Mouse (Mus musculus) layer of hippocampus, adult 18-20 months (tissue): ENCODE results near the gene Tango6. TPM values are rescaled to one million over a fixed set of nuclear protein-coding genes. Genes with fewer than 3 reads are reported as not detected.

Experiments
- DNase-seq, 2 experiments: peaks; one replicate each; pipeline ENCODE4 v3.0.0; 2022; ENCODE audit warnings: low spot score in 2 of 2
- total RNA-seq, 2 experiments: library from RNA; stranded (reverse); gene quantifications; 2 replicates each; pipeline ENCODE4 v1.2.3; 2021

Tango6 gene
- total RNA-seq, 2 experiments from 2014 or later, result 6.6 to 6.7 TPM

DNA sequence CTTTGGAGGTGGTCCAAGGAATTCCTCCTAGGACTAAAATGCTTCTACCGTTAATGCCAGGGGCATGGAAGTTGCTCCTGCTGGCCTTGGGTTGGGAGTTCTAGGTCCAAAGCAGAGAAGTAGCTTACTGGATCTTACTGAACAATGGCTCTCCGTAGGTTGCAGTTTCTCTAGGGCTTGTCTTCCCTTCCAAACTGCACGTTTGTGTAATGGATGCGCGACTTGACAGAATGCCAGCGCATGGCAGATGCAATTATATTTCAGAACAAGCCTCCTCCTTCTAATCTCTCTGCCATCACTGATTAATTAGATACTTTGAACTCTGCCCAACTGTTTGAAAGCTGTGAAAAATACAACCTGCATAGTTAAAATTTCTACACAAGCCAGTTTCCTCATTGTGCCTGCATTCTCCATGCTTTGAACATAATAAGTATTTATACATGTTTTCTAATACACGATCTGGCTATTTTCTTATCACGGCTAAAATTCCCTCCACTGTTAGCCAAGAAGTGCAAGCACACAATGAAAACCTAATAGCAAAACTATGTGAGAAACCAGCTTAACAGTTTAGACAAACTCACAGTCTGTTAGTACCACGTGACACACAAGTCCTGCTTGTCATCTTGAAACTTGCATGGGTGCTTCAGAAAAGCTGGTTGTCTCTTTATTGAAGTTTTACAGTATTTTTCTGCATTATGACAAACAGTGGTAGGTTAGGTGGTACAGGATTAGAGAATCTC, 133.7 kb downstream of the Tango6 start:
- DNase-seq, result peak; percentile 66 to 84

DNA sequence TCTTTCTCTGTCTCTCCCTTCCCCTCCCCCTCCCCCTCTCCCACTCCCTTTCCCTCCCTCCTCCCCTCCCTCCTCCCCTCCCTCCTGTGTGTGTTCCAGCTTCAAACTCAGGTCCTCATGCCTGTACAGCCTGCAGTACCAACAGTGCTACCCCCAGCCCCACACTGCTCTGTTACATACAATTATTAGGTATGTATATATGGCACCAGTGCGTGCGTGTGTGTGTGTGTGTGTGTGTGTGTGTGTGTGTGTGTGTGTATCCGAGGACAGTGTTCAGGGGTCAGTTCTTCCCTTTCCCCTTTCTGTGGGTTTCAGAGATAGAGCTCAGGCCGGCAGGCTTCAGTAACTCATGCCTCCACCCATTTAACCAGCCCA, 134.3 kb downstream of the Tango6 start:
- DNase-seq, result no peak

DNA sequence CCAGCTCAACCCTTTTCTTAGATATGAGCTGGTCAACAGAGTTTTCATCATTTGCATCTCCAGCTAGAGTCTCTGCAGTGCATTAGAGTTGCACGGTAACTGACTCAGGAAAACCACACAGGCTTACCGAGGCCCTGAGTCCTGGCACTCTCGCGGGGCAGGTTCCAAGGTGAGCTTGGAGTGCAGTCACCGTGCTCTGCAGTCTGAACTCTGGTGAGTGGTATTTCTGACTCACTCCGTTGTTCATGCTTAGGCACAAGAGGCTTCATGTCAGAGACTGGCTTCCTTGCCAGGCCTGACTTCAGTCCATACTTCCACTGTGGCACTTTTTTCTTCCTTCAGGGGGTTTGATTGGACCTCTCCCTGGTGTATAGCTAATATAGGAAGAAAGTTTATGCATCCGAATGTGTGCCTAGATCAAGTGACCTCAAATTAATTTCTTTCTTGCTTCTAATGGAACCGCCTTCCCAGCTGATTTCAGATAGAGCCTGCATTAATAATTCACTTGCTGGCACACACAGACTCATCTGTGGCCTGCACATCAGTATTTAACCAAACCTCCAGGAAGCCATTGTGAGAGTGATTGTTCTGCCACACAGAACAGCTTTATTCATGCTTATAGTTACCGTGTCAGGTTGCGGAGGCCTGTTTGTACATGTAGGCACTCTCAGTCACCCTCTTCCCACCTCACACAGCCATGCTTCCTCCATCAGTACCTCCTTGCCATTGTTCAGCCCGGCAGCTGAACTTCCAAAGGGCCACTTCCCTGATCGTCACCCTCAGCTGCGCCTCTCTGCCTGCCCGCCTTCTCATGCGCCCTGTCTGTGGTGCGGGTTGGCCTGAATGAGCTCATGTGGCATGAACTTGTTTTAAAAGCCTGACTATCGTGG, 136.0 kb downstream of the Tango6 start:
- no peak for DNase-seq

GRCm38 (mm10) chr8:106819581-106819980, 136.7 kb downstream of the Tango6 start:
- no peak for DNase-seq

DNA sequence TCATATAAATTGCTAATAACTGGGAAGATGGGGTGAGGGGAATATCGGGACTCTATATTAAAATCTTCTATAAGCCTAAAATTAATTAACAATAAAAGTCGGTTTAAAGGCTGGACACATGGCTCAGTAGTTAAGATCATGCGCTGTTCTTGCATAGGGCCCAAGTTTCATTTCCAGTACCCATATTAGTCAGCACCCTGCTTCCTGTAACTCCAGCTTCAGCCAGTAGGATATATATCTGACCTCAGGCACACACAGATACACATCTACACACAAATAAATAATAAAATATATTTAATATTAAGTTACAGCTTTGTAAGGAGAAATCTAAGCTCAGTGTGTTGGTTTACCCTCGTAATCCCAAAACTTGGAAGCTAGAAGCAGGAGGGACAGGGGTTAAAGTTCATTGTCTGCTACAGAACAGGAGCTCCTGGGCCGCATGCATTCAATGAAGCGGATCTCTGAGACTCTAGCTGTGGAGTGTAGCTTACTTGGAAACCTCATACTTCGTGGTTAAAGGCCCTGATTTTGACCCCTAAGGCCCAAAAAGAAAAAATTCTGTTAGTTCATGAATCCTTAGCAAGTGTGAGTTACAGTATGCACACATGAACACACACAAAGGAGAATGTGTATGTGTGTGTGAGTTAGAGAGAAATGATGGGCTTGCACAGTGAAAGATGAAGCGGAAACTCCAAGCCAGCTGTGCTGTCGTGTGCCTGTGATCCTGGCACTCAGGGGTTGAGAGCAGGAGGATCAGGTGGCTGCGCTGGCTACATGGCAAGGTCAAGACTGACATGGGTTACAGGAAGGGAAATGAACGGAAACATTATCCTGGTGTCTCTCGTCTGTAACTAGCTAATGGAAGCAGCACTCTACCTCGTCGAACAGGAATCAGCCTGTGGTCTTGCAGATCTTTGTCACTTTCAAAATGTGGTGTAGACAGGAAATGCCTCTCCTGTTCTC, 138.0 kb downstream of the Tango6 start:
- no peak for DNase-seq

DNA sequence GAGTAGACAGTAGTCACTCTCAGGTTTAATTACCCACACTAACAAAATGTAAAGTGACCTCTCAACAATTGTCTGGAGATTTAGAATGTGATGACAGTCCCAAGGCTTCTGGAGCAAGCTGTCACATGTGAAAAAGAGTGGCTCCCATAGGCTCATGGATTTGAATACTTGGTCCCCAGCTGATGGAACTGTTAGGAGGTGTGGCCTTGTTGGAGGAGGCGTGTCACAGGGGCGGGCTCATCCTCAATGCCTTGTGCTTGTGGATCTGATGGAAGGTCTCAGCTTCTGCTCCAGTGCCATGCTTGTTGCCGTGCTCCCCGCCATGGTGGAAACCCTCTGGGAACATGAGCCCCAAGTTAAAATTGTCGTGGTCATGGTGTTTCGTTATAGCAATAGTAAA, 146.1 kb downstream of the Tango6 start:
- DNase-seq, result no peak

DNA sequence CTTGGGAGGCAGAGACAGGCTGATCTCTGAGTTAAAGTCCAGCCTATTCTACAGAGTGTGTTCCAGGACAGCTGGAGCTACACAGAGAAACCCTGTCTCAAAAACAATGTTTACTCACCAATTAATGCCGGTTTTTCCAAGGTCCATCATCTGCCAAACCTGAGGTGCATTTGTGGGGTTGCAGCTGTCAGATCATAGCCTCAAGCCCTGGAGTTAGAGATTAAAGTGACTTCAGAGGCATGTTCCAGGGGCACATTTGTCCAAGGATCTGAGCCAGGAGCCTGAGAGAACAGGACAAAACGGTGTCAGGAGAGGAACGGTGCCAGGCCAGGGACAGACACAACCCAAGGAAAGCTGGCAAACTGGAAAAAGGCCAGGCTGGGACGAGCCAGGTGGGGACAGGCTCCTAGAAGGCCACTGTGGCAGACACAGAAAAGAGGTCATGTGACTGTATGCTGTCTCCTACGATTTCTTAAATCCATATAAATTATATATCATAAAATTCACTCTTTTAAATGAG, 146.7 kb downstream of the Tango6 start:
- no peak for DNase-seq

DNA sequence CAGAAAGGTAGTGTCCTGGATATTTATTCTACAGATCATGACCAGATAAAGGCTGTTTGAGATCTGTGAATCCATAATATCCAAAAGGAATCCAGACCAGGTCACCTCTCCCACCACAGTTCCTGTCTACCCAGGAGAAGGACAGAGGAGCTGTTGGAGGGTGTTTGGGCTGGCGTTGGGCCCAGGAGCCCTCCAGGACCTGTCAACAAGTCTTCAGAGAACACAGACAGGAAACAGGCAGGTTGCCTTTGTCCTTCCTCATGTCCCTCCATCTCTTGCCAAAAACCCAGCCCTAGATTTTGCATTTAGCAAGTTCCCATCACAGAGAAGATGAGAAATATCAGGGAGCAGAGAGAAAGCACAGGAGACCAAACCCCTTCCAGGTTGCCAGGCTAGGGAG, 152.0 kb downstream of the Tango6 start:
- no peak for DNase-seq

DNA sequence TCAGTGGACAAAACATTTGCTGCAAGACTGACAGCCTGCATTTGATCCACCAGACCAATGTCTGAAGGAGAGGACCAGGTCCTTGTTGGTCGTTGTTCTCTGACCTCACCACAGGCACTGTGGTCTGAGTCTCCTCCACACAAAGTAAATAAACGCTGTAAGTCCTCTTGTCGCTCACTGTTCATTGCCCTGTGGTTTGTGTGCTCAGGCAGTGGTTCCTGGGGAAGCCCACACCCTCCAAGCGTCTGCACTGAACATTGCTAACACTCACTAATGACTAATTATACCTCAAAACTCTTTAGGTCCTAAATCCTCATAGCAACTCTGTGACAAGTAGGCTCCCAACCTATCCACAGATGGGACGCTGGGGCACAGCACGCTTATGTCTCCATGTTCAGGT, 153.7 kb downstream of the Tango6 start:
- DNase-seq, result no peak

DNA sequence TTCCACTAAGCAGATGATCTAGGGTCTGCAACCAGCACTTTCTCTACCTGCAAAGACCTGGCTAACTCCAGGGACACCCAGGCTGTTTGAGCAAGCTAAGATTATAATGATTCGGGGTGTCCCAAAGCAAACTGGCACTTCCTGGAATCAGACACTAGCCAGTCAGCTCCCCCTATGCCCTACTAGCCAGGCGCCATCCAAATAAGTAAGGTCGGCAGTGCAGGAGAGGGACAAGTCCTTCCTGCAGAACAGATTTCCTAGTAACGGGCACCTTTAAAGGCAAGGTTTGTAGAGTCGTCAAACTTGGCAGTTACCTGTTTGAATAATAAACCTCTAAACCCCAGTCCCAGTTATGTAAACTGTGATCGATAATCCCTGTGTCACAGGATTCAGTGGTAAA, 155.9 kb downstream of the Tango6 start:
- no peak for DNase-seq

GRCm38 (mm10) chr8:106839209-106840001, 156.5 kb downstream of the Tango6 start:
- DNase-seq, result peak in 1 of 2 experiments; percentile 23

GRCm38 (mm10) chr8:106850034-106850433, 167.2 kb downstream of the Tango6 start:
- DNase-seq, result no peak

- DNase-seq, result no peak
These were observed 171.8 kb downstream of the Tango6 start for GRCm38 (mm10) chr8:106854534-106855241.

GRCm38 (mm10) chr8:106855242-106855562, 172.3 kb downstream of the Tango6 start:
- no peak for DNase-seq

DNA sequence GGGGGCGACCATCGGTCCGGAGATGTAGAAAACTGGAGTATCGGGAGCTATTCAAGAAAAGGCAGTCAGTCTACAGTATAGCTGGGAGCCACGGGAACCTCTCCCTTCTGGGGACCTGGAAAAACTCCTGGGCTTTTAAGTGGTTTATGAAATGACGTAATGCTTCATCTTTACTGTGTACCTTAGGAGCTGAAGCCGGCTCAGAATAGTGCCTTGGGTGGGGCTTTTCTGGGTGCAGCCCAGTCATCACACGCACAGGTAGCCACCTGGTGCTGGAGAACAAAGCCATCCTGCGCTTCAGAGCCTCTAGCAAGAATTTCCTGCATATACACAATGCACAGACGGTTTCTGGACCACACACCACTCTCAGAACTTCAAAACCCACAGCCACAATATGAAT, 180.0 kb downstream of the Tango6 start:
- no peak for DNase-seq

DNA sequence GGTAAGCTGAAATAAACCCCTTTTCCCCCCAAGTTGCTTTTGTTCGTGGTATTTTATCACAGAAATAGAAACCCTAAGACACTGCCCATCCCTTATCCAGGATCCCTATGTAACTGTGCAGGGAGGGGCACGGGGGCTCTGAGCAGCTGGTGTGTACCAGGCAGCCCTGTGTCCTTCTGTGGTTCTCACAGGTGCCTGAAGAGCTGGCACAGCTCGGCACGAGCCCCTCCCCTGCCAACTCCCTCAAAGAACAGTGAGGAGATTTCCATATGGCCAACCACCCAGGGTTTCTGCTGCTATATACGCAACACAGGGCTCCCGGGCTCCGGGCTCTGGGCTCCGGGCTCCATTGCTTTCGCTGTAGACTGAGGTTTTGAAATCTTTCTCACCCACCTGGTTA, 182.5 kb downstream of the Tango6 start:
- peak in 1 of 2 experiments; percentile 17 for DNase-seq

- DNase-seq, result peak in 1 of 2 experiments; percentile 55
These were observed 187.2 kb downstream of the Tango6 start, which contains the start of gene Has3 for GRCm38 (mm10) chr8:106870051-106870450. TSS of gene Has3 (plus strand) at chr8:106870242.

- DNase-seq, result peak; percentile 39 to 51
These were observed 187.9 kb downstream of the Tango6 start for GRCm38 (mm10) chr8:106870537-106871327.
